Mouse (Mus musculus) kidney, adult 2 months (tissue): ENCODE data around the gene Grk6.

Experiments used
- CTCF ChIP-seq: fragments of 200-500 bp; conservative IDR thresholded peaks from 2 replicates; pipeline ENCODE4 v1.5.1; 2011; ENCODE audit warnings: low read depth, mild to moderate bottlenecking, control low read depth, low read length, moderate library complexity, mixed read lengths; ENCODE audit not compliant: insufficient read depth, insufficient read length
- POLR2A ChIP-seq: fragments of 200-500 bp; IDR thresholded peaks from one replicate; pipeline ENCODE4 v1.6.1; 2011; ENCODE audit warnings: low read depth, low read length, control low read depth

DNA sequence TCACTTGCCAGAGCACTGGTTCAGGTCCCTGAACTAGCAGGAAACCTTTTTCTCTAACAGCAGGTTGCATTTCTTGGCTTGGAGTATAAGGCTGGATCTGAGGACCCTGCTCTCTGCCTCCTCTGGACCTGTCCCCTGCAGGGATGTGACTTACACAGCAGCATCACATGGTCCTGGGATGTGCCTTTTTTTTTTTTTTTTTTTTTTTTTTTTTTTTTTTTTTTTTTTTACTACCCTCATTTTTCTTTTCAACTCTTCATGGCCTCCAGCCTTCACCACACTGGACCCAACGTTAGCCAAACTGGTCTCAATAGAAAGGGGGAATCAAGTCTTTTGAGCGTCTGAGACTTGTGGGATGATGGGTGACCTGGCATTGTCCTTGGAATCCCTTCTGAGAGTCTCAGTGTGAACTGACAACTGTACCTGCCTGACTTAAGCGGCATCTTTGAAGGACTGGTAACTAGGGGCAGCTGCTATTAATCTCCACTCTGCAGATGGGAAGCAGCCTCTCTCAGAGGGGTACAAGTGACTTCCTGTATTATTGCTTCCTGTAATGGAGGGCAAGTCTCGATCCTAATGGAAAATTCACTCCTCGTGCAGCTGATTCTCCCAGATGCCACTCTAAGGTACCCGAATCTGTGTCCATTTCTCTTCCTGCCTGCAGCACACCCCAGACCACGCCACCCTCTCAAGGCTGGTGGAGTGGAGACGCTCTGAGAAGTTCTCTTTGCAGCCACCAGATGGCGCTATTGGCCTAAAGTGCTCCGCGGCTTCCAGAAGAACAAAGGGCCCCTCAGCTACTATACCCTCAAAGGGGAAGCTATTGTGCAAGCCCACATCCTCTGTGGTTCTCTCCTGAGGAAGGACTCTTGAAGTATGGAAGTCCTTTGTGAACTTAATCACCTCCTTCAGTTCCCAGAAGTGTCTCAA is 39.8 kb upstream of the Grk6 start:
- TF ChIP-seq CTCF (peak; percentile 88), POLR2A (peak; percentile 69)
